Mouse (Mus musculus) C2C12 (cell line): Measurements from ENCODE around the gene Cacnb2.

Experiments used
- CEBPB ChIP-seq: IDR thresholded peaks from one replicate; pipeline ENCODE4 v1.6.1; 2011; ENCODE audit warnings: low read depth, mild to moderate bottlenecking, control low read depth, moderate library complexity
- CTCF ChIP-seq: IDR thresholded peaks from one replicate; pipeline ENCODE4 v1.5.1; 2011; ENCODE audit not compliant: control insufficient read depth, insufficient read depth, insufficient read length
- MAX ChIP-seq: IDR thresholded peaks from one replicate; pipeline ENCODE4 v1.6.1; 2011; ENCODE audit warnings: mild to moderate bottlenecking, control low read depth
- MYOG ChIP-seq: IDR thresholded peaks from one replicate; pipeline ENCODE4 v1.6.1; 2011; ENCODE audit not compliant: control insufficient read depth, insufficient read length; ENCODE audit errors: extremely low read depth

- TF ChIP-seq CTCF (no peak), MYOG (no peak), CEBPB (no peak), MAX (no peak)
These were observed 53.8 kb downstream of the Cacnb2 start for GRCm38 (mm10) chr2:14656673-14657072.
